Mouse (Mus musculus) C2C12 (cell line): ENCODE results near the gene Faah. TPM values are rescaled to one million over a fixed set of nuclear protein-coding genes. Genes with fewer than 3 reads are reported as not detected.

Experiments
- H3K27me3 ChIP-seq: one replicate; pipeline ENCODE4 v1.6.1; 2011; ENCODE audit not compliant: control insufficient read depth, insufficient read depth, insufficient read length
- H3K36me3 ChIP-seq: one replicate; pipeline ENCODE4 v1.6.1; 2011; ENCODE audit not compliant: control insufficient read depth, insufficient read depth
- H3K4me3 ChIP-seq: one replicate; pipeline ENCODE4 v1.5.1; 2011; ENCODE audit warnings: mild to moderate bottlenecking, control low read depth; ENCODE audit not compliant: poor library complexity, insufficient read depth, severe bottlenecking
- H3K79me2 ChIP-seq: one replicate; pipeline ENCODE4 v1.6.1; 2011; ENCODE audit not compliant: control insufficient read depth, insufficient read depth
- H3K79me3 ChIP-seq: one replicate; pipeline ENCODE4 v1.6.1; 2011; ENCODE audit warnings: low read depth, control low read depth
- H3ac ChIP-seq: one replicate; pipeline ENCODE3; 2011; ENCODE audit warnings: low read depth; ENCODE audit not compliant: control insufficient read depth, insufficient read length
- CEBPB ChIP-seq: IDR thresholded peaks from one replicate; pipeline ENCODE4 v1.6.1; 2011; ENCODE audit warnings: low read depth, mild to moderate bottlenecking, control low read depth, moderate library complexity
- CTCF ChIP-seq: IDR thresholded peaks from one replicate; pipeline ENCODE4 v1.5.1; 2011; ENCODE audit not compliant: control insufficient read depth, insufficient read depth, insufficient read length
- FOSL1 ChIP-seq: IDR thresholded peaks from one replicate; pipeline ENCODE4 v1.8.0; 2011; ENCODE audit warnings: mild to moderate bottlenecking, low read length; ENCODE audit not compliant: poor library complexity, insufficient read depth, severe bottlenecking
- MAX ChIP-seq: IDR thresholded peaks from one replicate; pipeline ENCODE4 v1.6.1; 2011; ENCODE audit warnings: mild to moderate bottlenecking, control low read depth
- MYOD1 ChIP-seq: IDR thresholded peaks from one replicate; pipeline ENCODE4 v1.6.1; 2011; ENCODE audit warnings: low read depth; ENCODE audit not compliant: control insufficient read depth, insufficient read length
- MYOG ChIP-seq: IDR thresholded peaks from one replicate; pipeline ENCODE4 v1.6.1; 2011; ENCODE audit not compliant: control insufficient read depth, insufficient read length; ENCODE audit errors: extremely low read depth
- USF1 ChIP-seq: IDR thresholded peaks from one replicate; pipeline ENCODE4 v1.6.1; 2011; ENCODE audit warnings: low read depth, mild to moderate bottlenecking, control low read depth, moderate library complexity
- polyA plus RNA-seq: library from polyadenylated mRNA; unstranded; fragments of >200 nt; fragmentation: generic; extraction: Trizol; gene quantifications from one replicate; pipeline ENCODE4 v1.2.1, GENCODE M21; 2012; ENCODE audit warnings: missing spikeins

The Faah gene
- polyA plus RNA-seq, 1 experiment: 0.06 TPM

GRCm38 (mm10) chr4:115935835-115936581, 81.7 kb downstream of the Faah start:
- Histone ChIP-seq H3K79me2 (no peaks in the 10 kb centered on the region), H3K36me3 (no peaks in the 10 kb centered on the region), H3K27me3 (peaks cover 84% of the 10 kb centered on the region), H3K79me3 (no peaks in the 10 kb centered on the region), H3K4me3 (no peak overlapping the region), H3ac (no peak overlapping the region)
- TF ChIP-seq MAX: no peak
- no peak for TF ChIP-seq CEBPB
- no peak for TF ChIP-seq CTCF
- TF ChIP-seq MYOG: no peak
- no peak for TF ChIP-seq FOSL1

DNA sequence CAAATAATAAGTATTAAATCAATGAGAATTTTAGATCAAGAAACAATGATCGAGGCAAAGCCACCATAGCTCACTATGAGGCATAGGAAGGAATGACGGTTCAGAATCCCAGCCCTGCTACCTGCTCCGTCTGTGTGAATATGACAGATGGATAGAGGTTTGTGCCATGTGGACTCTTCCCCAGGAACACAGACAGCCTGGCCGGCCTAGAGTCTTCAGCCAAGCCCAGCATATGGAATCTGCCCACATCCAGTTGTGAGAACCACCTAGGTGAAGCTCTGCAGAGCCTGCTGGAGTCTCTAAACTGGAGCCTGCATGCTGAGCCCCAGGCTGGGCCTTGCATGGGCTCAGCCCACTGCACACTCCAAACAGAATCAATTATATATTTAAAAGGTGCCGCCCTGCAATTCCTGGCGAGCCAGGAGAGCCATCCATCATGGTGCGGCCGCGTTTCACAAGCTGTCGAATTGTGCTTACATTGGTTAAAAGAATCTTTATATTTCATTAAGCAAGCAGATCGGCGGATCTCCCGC, 86.1 kb downstream of the Faah start:
- TF ChIP-seq MYOD1: no peak
- TF ChIP-seq CTCF: no peak
- no peak for TF ChIP-seq MYOG
- no peak for TF ChIP-seq FOSL1
- peaks cover 52% of the 10 kb centered on the region for H3K27me3 ChIP-seq
- H3ac ChIP-seq: no peak overlapping the region
- no peaks in the 10 kb centered on the region for H3K79me2 ChIP-seq
- H3K36me3 ChIP-seq: no peaks in the 10 kb centered on the region
- no peak overlapping the region for H3K4me3 ChIP-seq
- H3K79me3 ChIP-seq: no peaks in the 10 kb centered on the region

DNA sequence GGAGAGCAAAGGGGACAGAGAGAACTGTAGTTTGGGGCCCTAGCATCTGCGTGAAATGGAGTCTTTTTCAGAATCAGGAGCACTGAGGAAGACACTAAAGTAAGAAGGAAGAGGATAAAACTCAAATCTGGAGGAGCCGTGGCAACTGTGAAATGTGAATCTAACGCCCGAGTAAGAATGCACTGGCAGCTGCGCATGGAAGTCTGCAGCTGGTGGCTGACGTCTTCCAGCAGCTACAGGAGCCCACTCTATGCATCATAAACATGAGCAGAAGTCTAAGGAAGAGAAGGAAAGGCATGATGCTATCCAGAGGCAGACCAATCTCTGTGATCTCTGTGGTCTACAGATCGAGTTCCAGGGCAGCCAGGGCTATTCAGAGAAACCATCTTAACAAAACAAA, 90.1 kb downstream of the Faah start:
- no peak for TF ChIP-seq FOSL1
- TF ChIP-seq MYOD1: peak; percentile 54
- no peaks in the 10 kb centered on the region for H3K79me2 ChIP-seq
- H3ac ChIP-seq: no peak overlapping the region
- peaks cover 16% of the 10 kb centered on the region for H3K27me3 ChIP-seq
- H3K36me3 ChIP-seq: no peaks in the 10 kb centered on the region
- no peaks in the 10 kb centered on the region for H3K79me3 ChIP-seq
- no peak overlapping the region for H3K4me3 ChIP-seq

DNA sequence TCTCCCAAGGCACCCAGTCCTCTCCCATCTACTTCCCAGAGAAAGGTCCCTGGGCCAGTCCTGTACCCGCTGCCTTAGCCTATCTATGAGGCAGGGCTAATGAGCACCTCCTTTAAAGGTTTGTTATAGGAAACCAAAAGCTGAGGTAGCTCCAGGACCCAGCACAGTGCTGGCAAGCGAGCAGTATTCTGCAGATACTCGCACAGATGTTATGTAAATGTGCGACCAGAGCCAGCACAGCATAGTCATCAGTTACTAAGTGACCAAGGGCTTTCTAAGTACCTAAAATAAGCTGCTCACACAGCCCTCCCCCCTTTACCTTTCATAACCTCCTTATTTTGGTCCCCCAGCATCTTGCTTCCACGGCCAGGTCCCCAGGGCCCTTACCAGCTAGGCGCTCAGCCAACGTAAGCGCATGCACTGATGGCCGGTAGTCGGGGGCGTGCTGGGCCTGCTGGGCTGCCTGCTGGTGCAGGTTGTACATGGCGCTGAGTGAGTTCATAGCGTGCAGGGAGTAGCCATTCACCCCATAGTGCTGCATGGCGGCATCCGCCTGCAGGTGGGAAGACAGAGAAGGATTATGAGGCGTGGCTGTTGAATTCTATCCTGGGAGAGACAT, 94.4 kb downstream of the Faah start:
- H3K79me3 ChIP-seq: no peaks in the 10 kb centered on the region
- no peak overlapping the region for H3ac ChIP-seq
- TF ChIP-seq CTCF (no peak), USF1 (no peak), MYOG (no peak), MAX (no peak), FOSL1 (no peak), MYOD1 (no peak), CEBPB (no peak)
- no peak overlapping the region for H3K4me3 ChIP-seq
- H3K36me3 ChIP-seq: no peaks in the 10 kb centered on the region
- H3K79me2 ChIP-seq: no peaks in the 10 kb centered on the region
- H3K27me3 ChIP-seq: no peaks in the 10 kb centered on the region

GRCm38 (mm10) chr4:115922688-115923087, 95.0 kb downstream of the Faah start:
- no peak overlapping the region for H3K4me3 ChIP-seq
- no peak overlapping the region for H3ac ChIP-seq
- no peaks in the 10 kb centered on the region for H3K36me3 ChIP-seq
- peak; percentile 52 for TF ChIP-seq FOSL1
- no peak for TF ChIP-seq CTCF
- peak; percentile 68 for TF ChIP-seq CEBPB
- H3K79me3 ChIP-seq: no peaks in the 10 kb centered on the region
- H3K27me3 ChIP-seq: no peaks in the 10 kb centered on the region
- no peaks in the 10 kb centered on the region for H3K79me2 ChIP-seq

DNA sequence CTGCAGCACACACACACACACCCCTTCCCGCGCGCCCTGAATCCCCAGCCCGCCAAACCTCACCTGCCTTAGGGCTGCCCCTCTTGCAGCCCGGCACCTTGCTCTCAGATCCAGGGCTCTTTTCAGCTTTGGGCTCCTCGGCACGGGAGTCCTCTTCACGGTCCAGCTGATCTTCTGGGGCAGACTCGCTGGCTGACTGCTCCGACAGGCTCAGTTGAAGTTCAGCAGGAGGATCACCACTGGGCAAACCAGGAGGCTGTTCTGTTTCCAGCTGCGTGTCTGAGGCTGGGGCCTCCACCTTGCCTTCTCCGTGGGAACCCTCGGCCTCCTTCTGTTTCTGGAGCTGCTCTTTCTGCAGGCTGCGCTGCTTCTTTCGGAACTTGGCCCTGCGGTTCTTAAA, 97.8 kb downstream of the Faah start:
- TF ChIP-seq MYOG: no peak
- no peak for TF ChIP-seq MYOD1
- no peak for TF ChIP-seq USF1
- no peak for TF ChIP-seq CTCF
- TF ChIP-seq CEBPB: no peak
- TF ChIP-seq MAX: no peak
- TF ChIP-seq FOSL1: no peak
- Histone ChIP-seq H3ac (no peak overlapping the region), H3K27me3 (no peaks in the 10 kb centered on the region), H3K79me3 (no peaks in the 10 kb centered on the region), H3K36me3 (no peaks in the 10 kb centered on the region), H3K4me3 (no peak overlapping the region), H3K79me2 (no peaks in the 10 kb centered on the region)

Other genes with a start within 250 kb of the Faah start
- gene Tex38, start 236.9 kb downstream of the Faah start, polyA plus RNA-seq: not detected
- 15.7 TPM for gene Atpaf1, start 233.1 kb downstream of the Faah start, polyA plus RNA-seq
- gene Mob3c, start 189.8 kb downstream of the Faah start, polyA plus RNA-seq: 3.5 TPM
- 15.3 TPM for gene Mknk1, start 178.7 kb downstream of the Faah start, polyA plus RNA-seq
- gene Kncn, start 133.5 kb downstream of the Faah start, polyA plus RNA-seq: not detected
- not detected for gene 6430628N08Rik, start 127.3 kb downstream of the Faah start, polyA plus RNA-seq
- 0.02 TPM for gene Dmbx1, start 78.0 kb downstream of the Faah start, polyA plus RNA-seq
- 12.0 TPM for gene Nsun4, start 36.0 kb upstream of the Faah start, polyA plus RNA-seq
- gene Uqcrh, start 57.1 kb upstream of the Faah start, polyA plus RNA-seq: 769 TPM
- gene Lrrc41, start 57.3 kb upstream of the Faah start, polyA plus RNA-seq: 42.6 TPM
- 11.5 TPM for gene Rad54l, start 105.8 kb upstream of the Faah start, polyA plus RNA-seq
- 60.4 TPM for gene Pomgnt1, start 105.9 kb upstream of the Faah start, polyA plus RNA-seq
- gene Lurap1, start 133.4 kb upstream of the Faah start, polyA plus RNA-seq: 1.4 TPM
- 0.02 TPM for gene Tspan1, start 149.7 kb upstream of the Faah start, polyA plus RNA-seq
- gene 1700042G07Rik, start 155.4 kb upstream of the Faah start, polyA plus RNA-seq: not detected
- gene Gm49337, start 155.5 kb upstream of the Faah start, polyA plus RNA-seq: not detected
- gene Pik3r3, start 203.7 kb upstream of the Faah start, polyA plus RNA-seq: 6.0 TPM